Mouse (Mus musculus) lung, postnatal 0 days (tissue): Measurements from ENCODE around the gene Ajm1.
A peak's percentile ranks its signal among the peaks of the same experiment; 100 is the strongest.

Experiments used
- CTCF ChIP-seq: IDR thresholded peaks from 2 replicates; pipeline ENCODE4 v1.5.1; 2016; ENCODE audit warnings: antibody characterized with exemption, mild to moderate bottlenecking
- EP300 ChIP-seq: IDR thresholded peaks from 2 replicates; pipeline ENCODE4 v1.6.1; 2016; ENCODE audit warnings: antibody characterized with exemption, mild to moderate bottlenecking, control low read depth

- TF ChIP-seq CTCF, result peak; percentile 80
- no peak for TF ChIP-seq EP300
Measured at GRCm38 (mm10) chr2:25621229-25622200, 40.0 kb upstream of the Ajm1 start, which contains the start of gene Tmem141.
